7 mouse cellular contexts compared by ENCODE assay signal in genomic region chr3:88677399-88677798, GRCm38 (mm10). TPM values are rescaled to one million over a fixed set of nuclear protein-coding genes. Genes with fewer than 3 reads are reported as not detected.
A peak's percentile ranks its signal among the peaks of the same experiment; 100 is the strongest.
DNase-seq lines count a peak whose midpoint lies in the region; ATAC-seq and TF ChIP-seq lines count a peak whose summit lies in the region.

No protein-coding gene starts in this region.

- CTCF ChIA-PET in Patski (lab: Charles Lee) = interaction anchor here (0.6 to 2.8 kb wide), 24 partner anchors 8 to 262 kb away, joined by 3 to 16 read pairs (median 4); partner anchors contain the start of genes Khdc4 and Rit1

- no peak overlapping the region for H3K27ac ChIP-seq in forebrain, embryonic 12.5 days

- no peaks in the 10 kb centered on the region for H3K4me1 ChIP-seq in forebrain, embryonic 12.5 days

- H3K9ac ChIP-seq in forebrain, embryonic 12.5 days = peak overlapping the region; percentile 48

- 10% methylated on average over 11 of the region's 11 CpGs for WGBS in forebrain, embryonic 12.5 days

- no peak for TF ChIP-seq CTCF in Patski (IDR thresholded peaks at IDR 0.05)

- no peaks in the 10 kb centered on the region for H3K9me3 ChIP-seq in forebrain, embryonic 12.5 days

- POLR2A ChIA-PET in Patski (lab: Charles Lee) = interaction anchor here (1.7 kb wide), 1 partner anchor 9 kb away, joined by 5 read pairs; the partner anchor contains the start of gene Khdc4

- H3K27me3 ChIP-seq in Patski = no peaks in the 10 kb centered on the region
- no peaks in the 10 kb centered on the region for H3K27me3 ChIP-seq in forebrain, embryonic 12.5 days

- in situ Hi-C loops in Patski (cut with MboI; ENCODE audit: low pct_unique_long_range_greater_than_20kb) = loop anchor here (5.0 to 25.0 kb wide), 3 partner anchors 70 to 535 kb away; partner anchors contain the start of genes Gba and Thbs3

- H3K4me3 ChIP-seq in forebrain, embryonic 12.5 days (replicated peaks) = peak overlapping the region; percentile 26

- peak; percentile 74 for ATAC-seq in Patski
- peak; percentile 63 for ATAC-seq in forebrain, embryonic 12.5 days (ENCODE audit: low FRiP score)

- no peak for DNase-seq in Patski (ENCODE audit: low read depth, low spot score)
- peak; percentile 82 for DNase-seq in c-Kit-positive CD71-positive TER-119-positive erythroid progenitor cells, embryonic 14.5 days (ENCODE audit: low spot score)
- DNase-seq in heart, postnatal 4 days = peak; percentile 88
- DNase-seq in layer of hippocampus, adult 9-10 months (ENCODE audit: low spot score) = peak; percentile 46
- peak; percentile 73 to 81 for DNase-seq in lung, postnatal 4 days
- peak; percentile 93 for DNase-seq in retina, postnatal 1 day

- H3K36me3 ChIP-seq in forebrain, embryonic 12.5 days (replicated peaks) = no peaks in the 10 kb centered on the region

- peak overlapping the region; percentile 52 for H3K4me2 ChIP-seq in forebrain, embryonic 12.5 days

RNA-seq across cellular contexts. Expression of gene Khdc4, which starts 8.2 kb away (rescaled TPM):
- polyA plus RNA-seq in Patski (2021) = 112 TPM
- polyA plus RNA-seq in forebrain, embryonic 12.5 days (2016; fragmentation: Nextera tagmentation; extraction: Ambion mirVana) = 117 and 118 TPM in 2 replicates
- total RNA-seq in heart, postnatal 4 days (2021) = 10 to 100 TPM; 44.9 to 49.2 TPM

RNA-seq across cellular contexts. Expression of gene Rxfp4, which starts 24.5 kb away (rescaled TPM):
- polyA plus RNA-seq in Patski (2021) = not detected
- not detected in 2 replicates for polyA plus RNA-seq in forebrain, embryonic 12.5 days (2016; fragmentation: Nextera tagmentation; extraction: Ambion mirVana)
- under 1 TPM in 1 of 2 experiments, not detected in 1; 0.20 TPM for total RNA-seq in heart, postnatal 4 days (2021)

RNA-seq across cellular contexts. Expression of gene Rit1, which starts 39.2 kb away (rescaled TPM):
- 82.7 TPM for polyA plus RNA-seq in Patski (2021)
- 38.2 and 40.9 TPM in 2 replicates for polyA plus RNA-seq in forebrain, embryonic 12.5 days (2016; fragmentation: Nextera tagmentation; extraction: Ambion mirVana)
- total RNA-seq in heart, postnatal 4 days (2021) = 10 to 100 TPM; 43.4 to 48.0 TPM
